Mouse (Mus musculus) hindbrain, embryonic 16.5 days (tissue): ENCODE results near the gene Chdh. TPM values are rescaled to one million over a fixed set of nuclear protein-coding genes. Genes with fewer than 3 reads are reported as not detected.

Experiments used
- ATAC-seq: fragments of 200-750 bp; cut with Nextera tagmentation; 2 replicates; pipeline ENCODE4 v1.8.0; 2017; ENCODE audit warnings: moderate TSS enrichment, moderate library complexity
- H3K27ac ChIP-seq: fragments of 300-500 bp; sonication (generic); 2 replicates; pipeline ENCODE4 v1.5.1; 2014; ENCODE audit warnings: low read depth, mild to moderate bottlenecking, control low read depth, low read length, moderate library complexity
- H3K27me3 ChIP-seq: fragments of 300-500 bp; sonication (generic); replicated peaks from 2 replicates; pipeline ENCODE4 v1.6.1; 2014; ENCODE audit warnings: low read length; ENCODE audit not compliant: control insufficient read depth, insufficient read depth
- H3K36me3 ChIP-seq: fragments of 300-500 bp; sonication (generic); 2 replicates; pipeline ENCODE4 v1.6.1; 2014; ENCODE audit warnings: mild to moderate bottlenecking, low read length, moderate library complexity, mixed read lengths; ENCODE audit not compliant: control insufficient read depth, insufficient read depth
- H3K4me1 ChIP-seq: fragments of 300-500 bp; sonication (generic); 2 replicates; pipeline ENCODE4 v1.6.1; 2014; ENCODE audit warnings: low read depth, low read length; ENCODE audit not compliant: control insufficient read depth, insufficient read depth
- H3K4me2 ChIP-seq: fragments of 300-500 bp; sonication (generic); 2 replicates; pipeline ENCODE4 v1.6.1; 2014; ENCODE audit warnings: mild to moderate bottlenecking, low read length, control low read depth, moderate library complexity
- H3K4me3 ChIP-seq: fragments of 300-500 bp; sonication (generic); 2 replicates; pipeline ENCODE4 v1.5.1; 2014; ENCODE audit warnings: mild to moderate bottlenecking, low read length, control low read depth, moderate library complexity
- H3K9ac ChIP-seq: fragments of 300-500 bp; sonication (generic); 2 replicates; pipeline ENCODE4 v1.6.1; 2014; ENCODE audit warnings: low read depth, mild to moderate bottlenecking, control low read depth, low read length, moderate library complexity
- H3K9me3 ChIP-seq: fragments of 300-500 bp; sonication (generic); 2 replicates; pipeline ENCODE4 v1.6.1; 2014; ENCODE audit warnings: mild to moderate bottlenecking, low read length, moderate library complexity; ENCODE audit not compliant: control insufficient read depth
- WGBS: fragments of 180-500 bp; shearing (Covaris S2); extraction: QIAGEN DNeasy Blood & Tissue Kit; methylation state at CpG from one replicate; pipeline ENCODE4 v1.1.7; 2014; 5-methylcytosine and 5-hydroxymethylcytosine counted together
- microRNA-seq: library from miRNA; unstranded; fragments of <30 nt; microRNA quantifications from one replicate; pipeline ENCODE4, GENCODE M21; 2017
- polyA plus RNA-seq: library from polyadenylated mRNA; unstranded; fragments of >200 nt; fragmentation: Nextera tagmentation; extraction: Ambion mirVana; gene quantifications from 2 replicates; pipeline ENCODE4 v1.2.1, GENCODE M21; 2015

The Chdh gene
- polyA plus RNA-seq, 1 experiment from 2014 or later: 0.51 TPM

DNA sequence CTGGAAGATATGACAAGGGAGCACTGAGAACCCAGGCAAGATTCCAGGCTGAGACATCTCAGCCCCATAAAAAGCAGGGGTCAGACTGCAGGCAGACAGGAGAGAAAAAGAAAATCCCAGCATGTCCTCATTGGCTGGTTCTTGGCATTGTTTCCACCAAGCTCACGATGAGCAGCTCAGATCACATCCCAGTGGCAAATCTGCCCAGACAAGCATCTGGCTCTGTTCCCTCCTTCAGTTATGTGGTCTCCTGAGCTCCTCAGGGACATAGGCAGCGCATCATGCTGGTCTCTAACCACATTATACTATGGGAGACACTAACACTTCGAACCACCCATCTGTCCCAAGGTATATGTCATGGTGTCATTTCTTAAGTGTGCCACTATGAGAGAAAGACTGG, 59.7 kb downstream of the Chdh start:
- Histone ChIP-seq H3K27me3 (no peaks in the 10 kb centered on the region), H3K4me1 (no peaks in the 10 kb centered on the region), H3K36me3 (peaks cover 6% of the 10 kb centered on the region; the same call in 1 of the 2 replicates), H3K9me3 (no peaks in the 10 kb centered on the region), H3K4me3 (no peak overlapping the region), H3K27ac (no peak overlapping the region), H3K4me2 (no peak overlapping the region), H3K9ac (no peak overlapping the region)
- 59% methylated on average over 3 of the region's 3 CpGs for WGBS
- ATAC-seq: no peak

DNA sequence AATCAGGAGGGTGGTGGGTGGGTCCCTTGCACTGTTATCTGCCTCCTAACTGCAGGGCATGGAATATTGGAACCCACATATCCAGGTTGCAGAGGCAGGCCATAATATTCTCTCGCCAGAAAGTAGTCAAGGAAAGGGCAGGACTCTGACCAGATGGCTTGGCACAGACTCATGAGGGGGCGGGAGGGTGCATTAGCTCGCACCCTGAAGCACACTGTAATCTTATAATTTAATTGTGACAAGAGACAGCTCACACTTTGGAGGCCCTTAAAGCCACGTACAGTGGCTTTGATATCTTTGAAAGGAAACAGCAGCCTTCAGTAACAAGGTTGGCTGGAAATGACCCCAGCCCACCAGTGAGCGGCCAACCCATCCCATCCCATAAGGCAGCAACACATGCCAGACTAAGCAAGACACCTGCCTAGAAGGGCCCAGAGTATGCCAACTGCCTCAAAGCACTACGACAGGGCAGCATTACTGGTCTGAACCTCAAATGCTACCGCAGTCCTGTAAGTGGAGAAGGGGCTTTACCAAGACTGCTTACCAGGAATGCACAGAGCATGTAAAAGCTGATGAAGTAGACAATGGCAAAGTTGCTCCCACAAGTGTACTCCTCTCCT, 66.6 kb downstream of the Chdh start:
- no peak overlapping the region for H3K9ac ChIP-seq
- no peaks in the 10 kb centered on the region for H3K9me3 ChIP-seq
- ATAC-seq: no peak
- H3K4me1 ChIP-seq: no peaks in the 10 kb centered on the region
- H3K4me3 ChIP-seq: no peak overlapping the region
- peaks cover 11% of the 10 kb centered on the region; the same call in 1 of the 2 replicates for H3K36me3 ChIP-seq
- H3K27ac ChIP-seq: no peak overlapping the region
- H3K27me3 ChIP-seq: no peaks in the 10 kb centered on the region
- WGBS: 69% methylated on average over 7 of the region's 7 CpGs
- no peak overlapping the region for H3K4me2 ChIP-seq

DNA sequence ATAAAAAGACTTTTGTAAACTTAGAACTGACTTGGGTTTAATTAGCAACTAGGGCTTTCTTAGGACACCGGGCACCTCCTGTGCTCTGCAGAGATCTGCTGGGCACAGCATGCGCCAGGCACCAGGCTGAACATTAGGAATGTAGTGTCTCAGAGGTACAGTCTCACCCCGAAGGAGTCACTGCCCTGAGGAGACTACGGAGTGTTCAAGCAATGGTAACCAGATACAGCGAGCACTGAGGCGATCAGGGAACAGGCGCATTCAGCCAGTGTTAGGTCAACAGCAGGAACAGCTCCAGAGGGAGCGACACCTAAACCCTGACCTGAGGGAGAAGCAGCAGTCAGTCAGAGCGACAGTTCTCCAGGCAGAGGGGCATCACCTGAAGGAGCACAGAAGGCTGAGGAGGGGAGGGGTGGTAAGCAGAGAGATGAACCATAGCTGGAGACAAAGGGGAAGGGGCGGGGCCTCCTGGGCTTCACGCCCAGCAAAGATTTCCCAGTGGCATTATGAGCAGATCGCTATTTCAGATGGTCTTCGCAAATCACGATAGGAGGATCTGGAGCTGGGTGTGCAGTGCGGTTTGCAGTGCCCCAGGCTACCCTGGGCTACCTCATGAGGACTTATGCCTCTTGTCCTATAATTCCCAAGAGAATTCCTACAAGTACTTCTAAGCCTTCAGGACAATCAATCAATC, 69.4 kb downstream of the Chdh start:
- H3K9ac ChIP-seq: no peak overlapping the region
- 77% methylated on average over 15 of the region's 15 CpGs for WGBS
- H3K36me3 ChIP-seq: peaks cover 19% of the 10 kb centered on the region; the same call in 1 of the 2 replicates
- H3K27ac ChIP-seq: no peak overlapping the region
- H3K4me1 ChIP-seq: no peaks in the 10 kb centered on the region
- H3K4me2 ChIP-seq: no peak overlapping the region
- H3K9me3 ChIP-seq: no peaks in the 10 kb centered on the region
- no peaks in the 10 kb centered on the region for H3K27me3 ChIP-seq
- no peak overlapping the region for H3K4me3 ChIP-seq
- no peak for ATAC-seq

DNA sequence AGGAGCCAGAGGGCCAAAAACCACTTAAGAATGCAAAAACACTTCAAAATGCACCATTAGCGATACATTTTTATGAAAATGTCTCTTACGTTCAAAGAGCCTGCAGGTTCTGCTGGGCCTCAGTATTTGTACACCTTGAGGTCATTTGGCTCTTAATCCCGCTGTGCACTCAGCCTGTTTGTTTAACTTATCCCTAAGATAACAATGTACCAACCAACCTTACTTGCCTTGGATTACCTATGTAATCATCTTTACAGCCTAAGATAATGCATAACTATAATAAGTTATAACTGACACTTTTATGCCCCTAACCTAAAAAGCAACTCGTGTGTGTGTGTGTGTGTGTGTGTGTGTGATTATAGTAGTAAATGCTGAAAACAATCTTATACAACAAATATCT, 70.9 kb downstream of the Chdh start:
- Histone ChIP-seq H3K4me2 (no peak overlapping the region), H3K9me3 (no peaks in the 10 kb centered on the region), H3K36me3 (peaks cover 13% of the 10 kb centered on the region; the same call in 1 of the 2 replicates), H3K4me3 (no peak overlapping the region), H3K27ac (no peak overlapping the region), H3K4me1 (no peaks in the 10 kb centered on the region), H3K27me3 (no peaks in the 10 kb centered on the region), H3K9ac (no peak overlapping the region)
- no peak for ATAC-seq
- WGBS: 91% methylated on average over 4 of the region's 4 CpGs

Small RNA genes lying within 50 kb of the gene (microRNA-seq; reads per million reads assigned to microRNA genes)
- gene Mir6947: not detected

Other genes with a start within 250 kb of the Chdh start
- gene Selenok, start 40.7 kb upstream of the Chdh start, polyA plus RNA-seq: 371 and 398 TPM in 2 replicates
- gene Actr8, start 30.7 kb upstream of the Chdh start, polyA plus RNA-seq: 69.9 and 73.8 TPM in 2 replicates
- gene Il17rb, start 127 bp upstream of the Chdh start, polyA plus RNA-seq: 1.7 and 1.8 TPM in 2 replicates